Mouse (Mus musculus) bone marrow, adult 2 months (tissue): Measurements from ENCODE around the gene Zc3h18.

Experiments used
- CTCF ChIP-seq: fragments of 200-500 bp; IDR thresholded peaks from 2 replicates; pipeline ENCODE4 v1.5.1; 2011; ENCODE audit warnings: low read length, control low read depth; ENCODE audit not compliant: control insufficient read depth, insufficient read depth
- POLR2A ChIP-seq: fragments of 200-500 bp; IDR thresholded peaks from 2 replicates; pipeline ENCODE4 v1.6.1; 2011; ENCODE audit warnings: low read depth, mild to moderate bottlenecking, control low read depth, low read length, borderline replicate concordance; ENCODE audit not compliant: control insufficient read depth

DNA sequence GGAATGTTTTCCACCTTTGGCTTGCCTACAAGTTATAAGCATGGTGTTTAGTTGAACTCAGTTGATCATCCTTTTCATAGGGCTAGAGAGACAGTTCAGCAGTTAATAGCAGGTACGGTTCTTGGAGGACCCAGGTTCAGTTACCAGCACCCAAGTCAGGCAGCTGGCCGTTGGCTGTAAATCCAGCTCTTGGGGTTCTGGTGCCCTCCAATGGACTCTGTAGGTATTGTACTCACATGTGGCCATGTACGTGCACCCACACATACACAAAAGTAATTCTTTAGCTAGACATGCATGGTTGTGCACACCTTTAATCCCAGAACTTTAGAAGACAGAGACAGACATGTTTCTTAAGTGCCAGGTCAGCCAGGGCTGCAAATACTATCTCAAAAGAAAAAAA, 12.9 kb downstream of the Zc3h18 start:
- TF ChIP-seq CTCF = no peak
- no peak for TF ChIP-seq POLR2A
